ENCODE assay signal across 13 mouse cellular contexts in the genomic region with DNA sequence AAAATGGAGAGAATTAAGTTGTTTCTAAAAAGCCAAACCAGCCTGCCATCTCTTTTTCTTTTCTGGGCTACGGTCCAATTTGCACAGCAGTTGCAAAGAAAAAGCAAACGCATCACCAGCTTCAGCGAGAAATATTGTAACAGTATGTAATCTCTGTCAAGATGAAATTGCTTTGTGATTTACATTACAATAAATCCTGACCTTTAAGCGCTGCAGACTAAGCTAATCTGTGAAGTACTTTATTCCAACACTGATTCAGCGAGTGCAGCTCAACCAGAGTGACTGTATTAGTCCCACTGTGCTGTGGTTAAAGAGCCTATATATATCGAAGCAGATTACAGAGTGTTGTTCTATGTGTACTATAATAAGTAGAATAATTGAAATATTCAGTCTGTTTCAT. TPM values are rescaled to one million over a fixed set of nuclear protein-coding genes. Genes with fewer than 3 reads are reported as not detected.
A peak's percentile ranks its signal among the peaks of the same experiment; 100 is the strongest.
DNase-seq lines count a peak whose midpoint lies in the region; ATAC-seq and TF ChIP-seq lines count a peak whose summit lies in the region.
"Had no signal": no experiment of that assay in that cellular context is flagged by ENCODE, and none has a peak within 500 bp of the region (broad histone marks: within the 10 kb centered on the region; RNA-seq: fewer than 3 reads in every experiment).

No protein-coding gene starts in this region.

- DNase-seq in layer of hippocampus, adult 11-12 months (ENCODE audit: low spot score) = peak; percentile 46
- no peak for DNase-seq in layer of hippocampus, postnatal 25 days (ENCODE audit: extremely low spot score in 1 of 2, low spot score in 1 of 2)
- DNase-seq in forebrain, postnatal 0 days = peak; percentile 86
- DNase-seq in left cerebral cortex, adult 2 months (ENCODE audit: extremely low spot score in 1 of 2, low spot score in 2 of 2) = peak in 1 of 2 experiments; percentile 26
- DNase-seq in right cerebral cortex, postnatal 10 days (ENCODE audit: low spot score in 2 of 2) = peak; percentile 60 to 77
- DNase-seq in ovary, adult 18-20 months (ENCODE audit: low spot score) = no peak
- DNase-seq in adrenal gland, adult (ENCODE audit: inconsistent age in 2 of 2, low spot score in 1 of 2) = no peak
- no peak for DNase-seq in lung, adult 2 months
- DNase-seq: cerebellum, adult 18-20 months; retina, postnatal 1 day; thymus, postnatal 4 days had no signal

- TF ChIP-seq POLR2A in lung, adult 2 months (IDR thresholded peaks at IDR 0.05; ENCODE audit: borderline replicate concordance, extremely low read depth, low read depth, low read length) = no peak

- no peak overlapping the region for H3K4me3 ChIP-seq in forebrain, postnatal 0 days (ENCODE audit: low read depth, low read length)
- H3K4me3 ChIP-seq in left cerebral cortex, adult 2 months = no peak overlapping the region
- no peak overlapping the region for H3K4me3 ChIP-seq in lung, adult 2 months (replicated peaks; ENCODE audit: extremely low read depth, low read depth, low read length)
- H3K4me3 ChIP-seq: heart, embryonic 12.5 days had no signal

- 0 out of 2 replicates have a peak overlapping the region, but pooled peaks have one; percentile 8 for H3K4me2 ChIP-seq in forebrain, postnatal 0 days (ENCODE audit: low read depth)
- H3K4me2 ChIP-seq: heart, embryonic 12.5 days had no signal

- no peaks in the 10 kb centered on the region for H3K27me3 ChIP-seq in forebrain, postnatal 0 days (ENCODE audit: insufficient read depth, low read length)
- H3K27me3 ChIP-seq: CH12.LX; heart, embryonic 12.5 days had no signal

- H3K9ac ChIP-seq in forebrain, postnatal 0 days = no peak overlapping the region
- H3K9ac ChIP-seq: heart, embryonic 12.5 days had no signal

- no peaks in the 10 kb centered on the region for H3K36me3 ChIP-seq in forebrain, postnatal 0 days (ENCODE audit: insufficient read depth)
- H3K36me3 ChIP-seq: heart, embryonic 12.5 days had no signal

- no peak for TF ChIP-seq CTCF in forebrain, postnatal 0 days (IDR thresholded peaks at IDR 0.05; ENCODE audit: low read depth)
- TF ChIP-seq CTCF in left cerebral cortex, adult 2 months (IDR thresholded peaks at IDR 0.05) = no peak
- TF ChIP-seq CTCF in lung, adult 2 months (IDR thresholded peaks at IDR 0.05; ENCODE audit: insufficient read depth, low read length) = no peak

- 0 out of 2 replicates have a peak, but pooled peaks cover 3% of the 10 kb centered on the region for H3K4me1 ChIP-seq in forebrain, postnatal 0 days (ENCODE audit: insufficient read depth)
- H3K4me1 ChIP-seq in lung, adult 2 months (ENCODE audit: control insufficient read depth, insufficient read depth, low read length) = no peaks in the 10 kb centered on the region
- H3K4me1 ChIP-seq: heart, embryonic 12.5 days had no signal

- peak; percentile 79 for ATAC-seq in forebrain, postnatal 0 days

- 10% methylated on average over 6 of the region's 6 CpGs for WGBS in forebrain, postnatal 0 days
- 53% methylated on average over 6 of the region's 6 CpGs for WGBS in lung, adult 2 months

- intact Hi-C loops in left cerebral cortex, adult 2 months (cut with DNase I) = loop anchor here (10.0 kb wide), 1 partner anchor 486 kb away; no protein-coding TSS in a partner anchor

- H3K27ac ChIP-seq in forebrain, postnatal 0 days (ENCODE audit: low read depth, low read length) = peak overlapping the region; percentile 60
- H3K27ac ChIP-seq in left cerebral cortex, adult 2 months = peak overlapping the region; percentile 66

- no peaks in the 10 kb centered on the region for H3K9me3 ChIP-seq in forebrain, postnatal 0 days (ENCODE audit: low read length)
- H3K9me3 ChIP-seq: heart, embryonic 12.5 days had no signal

RNA-seq across cellular contexts. Expression of a gene that starts 45.6 kb away (rescaled TPM):
- total RNA-seq in layer of hippocampus, postnatal 25 days (2021) = 100 to 1,000 TPM in 1 of 2 experiments, 10 to 100 TPM in 1; 85.9 to 102 TPM
- total RNA-seq in forebrain, postnatal 0 days (2014; rRNA removed) = 128 and 174 TPM in 2 replicates
- 426 and 574 TPM in 2 replicates for polyA plus RNA-seq in forebrain, postnatal 0 days (2015; fragmentation: Nextera tagmentation; extraction: Ambion mirVana)
- total RNA-seq in left cerebral cortex, adult 2 months (2021) = 100 to 1,000 TPM; 110 to 118 TPM
- 2.9 and 8.8 TPM in 2 replicates for polyA plus RNA-seq in lung, adult 2 months (2012; rRNA removed)

Comparison
In these comparisons a context has a peak if more than half of its experiments do, and no peak if none do; other contexts are left out.
1. DNase-seq: peak in layer of hippocampus, adult 11-12 months (single experiment), forebrain, postnatal 0 days (single experiment) and right cerebral cortex, postnatal 10 days (2 of 2); none in layer of hippocampus, postnatal 25 days (0 of 2), ovary, adult 18-20 months (single experiment), adrenal gland, adult (0 of 2) and lung, adult 2 months (single experiment).